Mouse (Mus musculus): ENCODE results near the gene Srgap3. TPM values are rescaled to one million over a fixed set of nuclear protein-coding genes. Genes with fewer than 3 reads are reported as not detected.
A peak's percentile ranks its signal among the peaks of the same experiment; 100 is the strongest.

The Srgap3 gene
- total RNA-seq, 2 experiments from 2014 or later = 0.51 to 2.0 TPM

DNA sequence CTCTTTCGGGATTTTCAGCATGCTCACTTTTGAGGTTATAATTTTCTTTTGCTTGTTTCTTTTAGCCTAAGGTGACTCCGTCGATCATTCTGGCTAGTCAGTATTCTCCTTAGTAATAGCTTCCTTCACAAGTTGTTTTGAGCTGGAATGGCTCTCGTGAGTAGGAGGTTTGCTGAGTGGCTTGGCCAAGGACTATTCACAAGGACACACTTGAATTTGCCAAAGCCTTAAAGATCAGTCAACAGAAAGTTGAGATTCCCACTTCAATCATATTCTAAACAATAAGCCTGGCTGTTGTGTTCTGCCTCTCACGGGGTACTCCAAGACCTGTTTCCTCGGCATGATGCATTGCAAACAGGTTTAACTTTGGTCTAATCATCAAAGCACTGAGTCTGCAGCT lies 91.9 kb downstream of the Srgap3 start:
- no peak for TF ChIP-seq CTCF (IDR thresholded peaks at IDR 0.05)
- no peak for DNase-seq
- intact Hi-C loops (cut with DNase I) = no loop called here
- Histone ChIP-seq H3K4me3 (no peak overlapping the region), H3K27ac (no peak overlapping the region)

DNA sequence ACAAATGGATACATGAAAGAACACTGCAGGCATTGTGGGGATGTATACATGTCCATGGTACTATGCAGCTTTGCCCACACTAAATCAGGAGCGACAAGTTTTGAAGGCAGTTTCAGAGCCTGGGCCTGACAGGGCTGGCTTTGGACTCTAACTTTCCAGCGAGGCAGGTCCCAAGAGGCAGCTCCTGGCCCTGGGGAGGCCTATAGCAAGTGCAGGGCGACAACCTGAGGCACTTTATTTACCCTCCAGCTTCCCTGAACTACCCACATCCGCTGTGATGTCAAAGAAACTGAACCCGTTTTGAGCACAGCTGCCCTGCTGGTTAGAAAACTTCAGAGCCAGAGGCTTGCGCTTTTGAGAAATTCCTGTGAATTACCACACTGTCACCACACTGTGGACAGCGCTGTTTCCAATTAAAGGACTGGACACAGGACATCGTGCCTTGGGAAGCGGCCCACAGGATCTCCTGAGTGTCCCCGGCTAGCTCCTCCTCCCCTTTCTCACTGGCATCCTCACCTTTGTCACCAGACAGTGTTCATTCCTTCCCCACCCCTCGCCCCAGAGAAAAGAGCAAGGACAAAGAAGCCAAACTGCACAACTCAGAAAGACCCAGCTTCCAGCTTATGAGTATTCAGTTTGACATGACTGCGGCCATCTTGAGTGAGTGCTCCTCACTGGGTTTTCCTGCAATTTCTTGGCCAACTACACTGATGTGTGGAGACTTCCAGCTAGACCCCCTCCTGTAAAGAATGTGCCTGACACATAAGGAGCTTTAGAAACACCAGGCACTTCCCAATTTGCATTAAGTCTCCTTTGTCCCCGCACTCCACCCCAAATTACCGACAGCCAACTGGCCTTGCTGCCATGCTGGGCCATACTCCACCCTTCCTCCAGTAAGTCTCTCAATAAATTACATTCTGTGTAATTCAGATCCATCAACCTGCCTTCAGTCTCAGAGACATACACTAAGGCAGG lies 94.5 kb downstream of the Srgap3 start:
- TF ChIP-seq CTCF (IDR thresholded peaks at IDR 0.05) = no peak
- intact Hi-C loops (cut with DNase I) = no loop called here
- H3K27ac ChIP-seq = no peak overlapping the region
- no peak for DNase-seq
- H3K4me3 ChIP-seq = no peak overlapping the region

DNA sequence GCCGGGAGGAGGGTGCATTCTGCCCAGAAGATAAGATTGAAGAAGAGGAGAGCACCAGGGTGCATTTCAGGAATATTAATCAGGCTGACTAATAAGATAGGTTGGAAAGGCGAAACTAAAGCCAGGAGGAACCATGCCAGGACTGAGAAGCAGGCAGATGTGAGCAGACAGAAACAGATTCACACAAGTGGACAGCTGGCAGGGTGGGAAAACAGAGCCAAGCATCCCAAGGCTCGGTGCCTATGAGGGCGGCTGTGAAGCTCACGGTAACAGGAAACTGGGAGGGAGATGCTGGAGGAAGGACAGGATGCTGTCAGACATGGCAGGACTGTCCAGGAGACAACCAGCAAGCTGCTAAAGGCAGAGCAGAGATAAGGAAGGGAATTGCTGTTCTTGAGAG lies 96.3 kb downstream of the Srgap3 start:
- no peak overlapping the region for H3K27ac ChIP-seq
- intact Hi-C loops (cut with DNase I) = no loop called here
- DNase-seq = no peak
- H3K4me3 ChIP-seq = no peak overlapping the region
- no peak for TF ChIP-seq CTCF (IDR thresholded peaks at IDR 0.05)

DNA sequence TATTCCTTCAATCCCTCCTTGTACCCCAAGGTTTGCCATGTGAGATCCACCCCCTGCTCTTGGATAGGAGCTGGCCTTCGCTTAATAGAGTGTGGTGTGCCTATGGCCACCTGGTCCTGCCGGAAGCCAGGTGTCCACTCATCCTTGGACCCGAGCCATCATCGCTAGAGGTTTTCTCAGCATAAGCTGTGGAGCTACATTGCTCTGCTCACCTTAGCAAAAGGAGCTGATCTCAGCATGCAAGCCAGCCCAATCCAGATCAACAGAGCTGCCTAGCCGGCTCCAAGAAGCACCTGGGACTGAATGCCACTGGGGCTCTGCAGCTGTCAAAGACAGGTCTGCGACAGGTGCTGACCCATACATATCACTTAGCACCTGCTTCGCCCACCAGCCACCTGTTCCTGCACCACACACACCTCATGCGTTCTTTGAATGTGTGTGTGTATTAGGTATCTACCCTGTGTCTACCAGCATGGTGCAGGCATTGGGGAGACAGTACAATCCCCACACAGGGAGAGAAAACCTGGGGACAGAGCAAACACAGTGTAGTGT lies 98.4 kb downstream of the Srgap3 start:
- intact Hi-C loops (cut with DNase I) = no loop called here
- DNase-seq = no peak
- no peak for TF ChIP-seq CTCF (IDR thresholded peaks at IDR 0.05)
- no peak overlapping the region for H3K27ac ChIP-seq
- H3K4me3 ChIP-seq = no peak overlapping the region

DNA sequence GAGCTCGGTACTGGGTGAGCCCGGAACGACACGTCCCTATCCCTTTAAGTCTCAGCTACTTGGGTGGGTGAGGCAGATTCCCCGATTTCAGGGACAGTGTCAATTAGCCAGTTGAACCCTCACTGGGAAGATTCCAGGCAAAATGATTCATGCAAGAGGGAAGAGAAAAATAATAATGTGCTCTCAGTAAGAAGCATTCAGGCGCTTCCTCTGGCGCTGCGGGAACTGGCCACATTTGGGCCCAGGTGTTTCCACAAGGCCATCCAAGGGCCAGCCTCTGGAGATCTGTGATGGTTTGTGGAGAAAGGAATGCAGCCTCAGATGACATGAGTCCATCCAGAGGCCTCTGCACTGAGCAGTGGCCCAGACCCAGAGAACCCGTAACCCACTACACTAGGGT lies 100.2 kb downstream of the Srgap3 start:
- no peak for TF ChIP-seq CTCF (IDR thresholded peaks at IDR 0.05)
- H3K4me3 ChIP-seq = no peak overlapping the region
- intact Hi-C loops (cut with DNase I) = no loop called here
- DNase-seq = peak; percentile 53
- H3K27ac ChIP-seq = no peak overlapping the region

DNA sequence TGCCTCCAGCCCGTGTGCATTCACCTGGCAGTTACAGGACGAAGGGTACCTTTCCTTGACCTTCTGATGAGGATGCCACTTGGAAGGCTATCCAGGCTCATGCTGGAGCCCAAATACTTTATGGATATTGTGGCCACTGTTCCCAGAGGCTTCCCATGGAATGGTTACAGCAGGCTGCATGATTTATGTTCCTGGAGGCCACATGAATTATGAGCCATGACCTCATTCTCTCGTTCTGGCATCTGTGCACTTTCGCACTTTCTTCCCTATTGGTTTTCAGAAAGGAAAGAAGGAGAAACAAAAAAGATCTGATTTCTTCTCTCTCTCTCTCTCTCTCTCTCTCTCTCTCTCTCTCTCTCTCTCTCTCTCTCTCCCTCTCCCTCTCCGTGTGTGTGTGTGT lies 104.6 kb downstream of the Srgap3 start:
- DNase-seq = no peak
- intact Hi-C loops (cut with DNase I) = no loop called here
- TF ChIP-seq CTCF (IDR thresholded peaks at IDR 0.05) = no peak
- Histone ChIP-seq H3K4me3 (no peak overlapping the region), H3K27ac (no peak overlapping the region)

DNA sequence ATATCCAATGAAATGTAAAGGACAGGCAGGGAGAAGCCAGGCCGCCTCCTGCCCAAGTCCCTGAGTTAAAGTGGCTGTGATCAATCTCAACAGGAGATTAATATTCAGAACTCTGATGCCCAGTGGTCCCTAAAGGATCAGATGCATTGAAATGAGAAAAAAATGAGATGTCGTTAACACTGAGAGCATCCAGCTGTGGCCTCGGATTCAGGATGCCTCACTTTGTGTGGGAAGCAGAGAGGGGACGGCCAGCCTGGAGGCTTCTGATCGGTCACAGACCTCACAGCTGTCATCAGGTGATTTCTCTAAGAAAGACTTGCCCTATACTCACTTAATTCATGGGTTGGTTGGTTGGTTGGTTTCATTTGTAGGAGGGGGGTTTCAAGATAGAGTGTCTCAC lies 106.7 kb downstream of the Srgap3 start:
- TF ChIP-seq CTCF (IDR thresholded peaks at IDR 0.05) = no peak
- no peak overlapping the region for H3K27ac ChIP-seq
- intact Hi-C loops (cut with DNase I) = no loop called here

DNA sequence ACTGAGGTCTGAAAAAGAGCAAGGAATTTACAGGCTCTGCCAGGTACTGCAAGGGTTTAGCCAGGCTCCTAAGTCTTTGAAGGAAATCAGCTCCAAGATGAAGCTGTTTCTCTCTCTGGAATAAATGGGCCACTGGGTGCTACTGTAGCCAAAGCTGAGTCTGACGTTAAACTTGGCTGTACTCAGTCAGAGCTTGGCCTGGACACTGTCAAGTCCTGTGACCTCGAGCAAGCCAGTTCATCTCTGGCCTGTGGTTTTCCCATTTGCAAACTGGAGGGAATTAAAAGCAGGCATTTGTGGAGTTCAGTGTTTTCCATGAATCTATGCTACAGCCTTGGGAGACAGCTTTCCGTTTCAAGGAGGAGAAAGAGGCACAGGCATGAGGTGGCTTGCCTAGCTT lies 107.7 kb downstream of the Srgap3 start:
- H3K4me3 ChIP-seq = no peak overlapping the region
- peak; percentile 49 for DNase-seq
- peak overlapping the region; percentile 52 for H3K27ac ChIP-seq
- intact Hi-C loops (cut with DNase I) = no loop called here
- no peak for TF ChIP-seq CTCF (IDR thresholded peaks at IDR 0.05)

More for the DNA sequence above, 106.7 kb downstream of the Srgap3 start:
- no peak for DNase-seq
- no peak overlapping the region for H3K4me3 ChIP-seq

DNA sequence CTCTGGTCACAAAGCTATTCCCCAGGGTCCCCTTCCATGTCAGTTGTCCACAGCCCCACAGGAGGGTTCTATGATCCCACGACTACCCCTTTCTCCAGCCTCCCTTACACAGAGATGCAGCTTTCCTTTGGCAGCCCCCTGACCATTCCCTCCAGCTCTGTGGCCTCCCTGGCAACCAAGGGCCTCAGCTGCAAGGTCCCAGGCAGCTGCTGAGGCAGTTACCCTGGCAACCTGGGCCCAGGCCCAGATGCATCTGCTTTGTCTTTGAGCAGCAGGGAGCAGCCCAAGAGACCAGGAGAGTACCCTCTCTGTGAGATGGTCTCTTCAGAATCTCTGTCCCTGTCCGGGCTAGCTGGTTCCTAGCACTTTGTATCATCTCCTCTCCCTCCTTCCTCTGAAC lies 108.2 kb downstream of the Srgap3 start:
- intact Hi-C loops (cut with DNase I) = no loop called here
- DNase-seq = peak; percentile 60
- H3K4me3 ChIP-seq = no peak overlapping the region
- H3K27ac ChIP-seq = peak overlapping the region; percentile 32
- no peak for TF ChIP-seq CTCF (IDR thresholded peaks at IDR 0.05)

DNA sequence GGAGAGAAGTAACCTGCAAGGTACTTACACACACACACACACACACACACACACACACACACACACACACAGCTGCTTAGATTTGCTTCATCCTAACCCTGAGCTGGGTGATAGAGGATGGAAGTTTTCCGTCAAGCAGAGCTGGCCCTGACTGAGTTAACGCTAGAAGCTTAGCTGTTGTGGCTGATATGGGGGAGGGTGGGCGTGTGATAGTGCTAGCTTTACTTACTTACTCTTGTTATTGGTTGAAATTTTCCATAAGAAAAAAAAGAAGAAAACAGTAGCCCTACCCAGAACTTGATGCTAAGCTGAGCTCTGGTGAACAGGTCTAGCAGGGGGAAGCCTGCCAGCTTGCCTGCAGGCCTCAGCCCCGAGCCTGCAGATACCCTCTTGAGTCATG lies 110.4 kb downstream of the Srgap3 start:
- TF ChIP-seq CTCF (IDR thresholded peaks at IDR 0.05) = no peak
- H3K4me3 ChIP-seq = no peak overlapping the region
- intact Hi-C loops (cut with DNase I) = no loop called here
- no peak overlapping the region for H3K27ac ChIP-seq
- no peak for DNase-seq

DNA sequence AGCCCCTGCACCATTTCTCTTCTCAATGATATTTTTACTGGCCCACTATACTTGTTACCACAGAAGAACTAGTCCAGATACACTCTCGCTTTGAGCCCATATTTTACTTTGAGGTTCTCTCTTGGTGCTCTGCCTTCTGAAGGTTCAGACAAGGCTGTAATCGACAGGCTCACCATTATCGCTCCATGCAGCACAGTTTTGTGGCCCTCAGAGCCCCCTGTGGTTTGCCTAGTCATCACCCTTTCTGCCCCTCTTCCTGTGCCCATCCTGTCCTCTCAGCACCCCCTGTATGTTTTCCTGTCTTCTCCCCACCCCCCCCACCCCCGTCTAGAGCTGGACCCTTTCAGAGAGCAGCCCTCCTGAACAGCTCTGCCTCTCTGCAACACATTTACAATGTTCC lies 111.7 kb downstream of the Srgap3 start:
- intact Hi-C loops (cut with DNase I) = no loop called here
- Histone ChIP-seq H3K4me3 (no peak overlapping the region), H3K27ac (no peak overlapping the region)
- no peak for DNase-seq
- TF ChIP-seq CTCF (IDR thresholded peaks at IDR 0.05) = no peak

DNA sequence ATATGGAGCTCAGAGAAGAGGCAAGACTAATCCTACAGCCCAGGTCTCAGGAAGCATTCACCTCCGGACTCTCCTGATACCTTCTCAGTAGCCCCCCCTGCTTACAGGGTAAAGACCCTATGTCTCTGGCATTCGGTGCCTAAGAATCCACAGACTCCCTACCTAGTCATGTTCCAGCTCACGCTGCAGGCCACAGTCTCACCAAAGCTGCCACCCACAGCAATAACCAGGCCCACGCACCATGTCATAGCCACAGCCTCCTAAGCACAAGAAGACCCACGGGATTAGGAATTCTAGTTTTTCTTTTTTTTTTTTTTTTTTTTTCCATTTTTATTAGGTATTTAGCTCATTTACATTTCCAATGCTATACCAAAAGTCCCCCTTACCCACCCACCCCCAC lies 112.6 kb downstream of the Srgap3 start:
- no peak overlapping the region for H3K27ac ChIP-seq
- intact Hi-C loops (cut with DNase I) = no loop called here
- no peak overlapping the region for H3K4me3 ChIP-seq
- no peak for TF ChIP-seq CTCF (IDR thresholded peaks at IDR 0.05)
- no peak for DNase-seq

DNA sequence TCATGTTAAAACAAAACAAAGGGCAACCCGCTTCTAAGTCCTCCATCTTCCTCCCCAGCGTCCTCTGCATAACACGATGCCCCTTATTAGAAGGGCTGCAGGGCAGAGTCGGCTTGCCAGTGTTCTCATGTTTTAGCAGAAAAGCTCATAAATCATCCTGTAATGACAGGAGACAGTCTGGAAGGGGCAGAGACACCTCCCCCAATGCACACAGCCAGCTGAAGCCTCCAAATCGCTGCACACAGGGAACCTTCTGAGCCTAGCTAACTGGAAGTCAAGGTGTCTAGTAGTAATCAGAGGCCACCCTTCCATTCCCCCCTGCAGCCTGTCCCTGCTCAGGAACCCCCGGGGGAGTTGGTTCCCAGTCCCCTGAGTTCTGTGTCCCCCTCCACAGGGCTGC lies 113.3 kb downstream of the Srgap3 start:
- no peak for TF ChIP-seq CTCF (IDR thresholded peaks at IDR 0.05)
- Histone ChIP-seq H3K4me3 (no peak overlapping the region), H3K27ac (no peak overlapping the region)
- intact Hi-C loops (cut with DNase I) = no loop called here
- DNase-seq = no peak

DNA sequence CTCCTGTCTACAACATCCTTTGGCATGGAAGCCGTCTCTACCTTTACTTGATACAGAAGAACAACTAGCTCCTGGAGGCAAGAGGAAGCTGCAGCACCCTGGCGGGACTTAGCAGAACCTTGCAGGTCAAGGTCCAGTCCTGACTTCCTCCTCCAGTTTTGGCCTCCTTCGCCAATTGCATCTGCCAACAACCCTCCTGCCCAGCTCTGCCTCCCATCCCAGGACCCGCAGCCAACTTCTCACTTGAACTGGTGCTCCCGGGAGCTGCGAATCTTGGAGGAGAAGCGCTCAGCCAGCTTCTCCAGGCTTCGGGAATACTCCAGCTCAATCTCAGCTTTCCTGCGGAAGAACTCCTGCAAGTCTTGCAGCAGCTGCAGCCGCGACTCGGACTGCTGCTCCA lies 117.9 kb downstream of the Srgap3 start:
- intact Hi-C loops (cut with DNase I) = no loop called here
- Histone ChIP-seq H3K27ac (no peak overlapping the region), H3K4me3 (no peak overlapping the region)
- no peak for TF ChIP-seq CTCF (IDR thresholded peaks at IDR 0.05)
- DNase-seq = no peak
